Mouse (Mus musculus): Measurements from ENCODE around the gene Cxcr5. TPM values are rescaled to one million over a fixed set of nuclear protein-coding genes. Genes with fewer than 3 reads are reported as not detected.

Gene Cxcr5
- polyA plus RNA-seq, 2 experiments: 0.10 to 0.30 TPM

- Histone ChIP-seq H3K9ac (ENCODE audit: low read depth, low read length, severe bottlenecking) (no peak overlapping the region), H3K4me3 (replicated peaks; ENCODE audit: low read length) (no peak overlapping the region), H3K36me3 (ENCODE audit: control insufficient read depth, insufficient read depth, low read length) (no peaks in the 10 kb centered on the region), H3K4me1 (ENCODE audit: control insufficient read depth, insufficient read depth, low read length) (peaks cover 6% of the 10 kb centered on the region; the same call in 1 of the 2 replicates), H3K27ac (replicated peaks; ENCODE audit: low read depth, low read length) (no peak overlapping the region), H3K4me2 (replicated peaks; ENCODE audit: low read depth, low read length, severe bottlenecking) (no peak overlapping the region), H3K27me3 (ENCODE audit: control insufficient read depth, insufficient read depth, low read length) (no peaks in the 10 kb centered on the region), H3K9me3 (ENCODE audit: control insufficient read depth, low read length) (no peaks in the 10 kb centered on the region)
- 66% methylated on average over 4 of the region's 4 CpGs for WGBS
- DNase-seq (ENCODE audit: low spot score) (no peak), ATAC-seq (ENCODE audit: low FRiP score, low read depth) (no peak)
- no peak for TF ChIP-seq POLR2A (IDR thresholded peaks at IDR 0.05; ENCODE audit: borderline replicate concordance, extremely low read depth, insufficient read depth, insufficient read length)
Observed at GRCm38 (mm10) chr9:44517368-44517767, 44.3 kb downstream of the Cxcr5 start.

GRCm38 (mm10) chr9:44515891-44516290 is 45.8 kb downstream of the Cxcr5 start:
- ATAC-seq (ENCODE audit: low FRiP score, low read depth) (no peak), DNase-seq (ENCODE audit: low spot score) (no peak)
- H3K4me2 ChIP-seq (replicated peaks; ENCODE audit: low read depth, low read length, severe bottlenecking): no peak overlapping the region
- H3K36me3 ChIP-seq (ENCODE audit: control insufficient read depth, insufficient read depth, low read length): no peaks in the 10 kb centered on the region
- WGBS: 90% methylated on average over 5 of the region's 5 CpGs
- no peaks in the 10 kb centered on the region for H3K9me3 ChIP-seq (ENCODE audit: control insufficient read depth, low read length)
- no peak for TF ChIP-seq POLR2A (IDR thresholded peaks at IDR 0.05; ENCODE audit: borderline replicate concordance, extremely low read depth, insufficient read depth, insufficient read length)
- H3K4me3 ChIP-seq (replicated peaks; ENCODE audit: low read length): no peak overlapping the region
- H3K27ac ChIP-seq (replicated peaks; ENCODE audit: low read depth, low read length): no peak overlapping the region
- peaks cover 16% of the 10 kb centered on the region for H3K4me1 ChIP-seq (ENCODE audit: control insufficient read depth, insufficient read depth, low read length)
- no peaks in the 10 kb centered on the region for H3K27me3 ChIP-seq (ENCODE audit: control insufficient read depth, insufficient read depth, low read length)
- no peak overlapping the region for H3K9ac ChIP-seq (ENCODE audit: low read depth, low read length, severe bottlenecking)

GRCm38 (mm10) chr9:44515131-44515751 is 46.4 kb downstream of the Cxcr5 start:
- H3K27ac ChIP-seq (replicated peaks; ENCODE audit: low read depth, low read length): no peak overlapping the region
- ATAC-seq (ENCODE audit: low FRiP score, low read depth) (no peak), DNase-seq (ENCODE audit: low spot score) (no peak)
- H3K4me3 ChIP-seq (replicated peaks; ENCODE audit: low read length): no peak overlapping the region
- H3K4me1 ChIP-seq (ENCODE audit: control insufficient read depth, insufficient read depth, low read length): peaks cover 23% of the 10 kb centered on the region
- no peak for TF ChIP-seq POLR2A (IDR thresholded peaks at IDR 0.05; ENCODE audit: borderline replicate concordance, extremely low read depth, insufficient read depth, insufficient read length)
- WGBS: 64% methylated on average over 12 of the region's 12 CpGs
- H3K27me3 ChIP-seq (ENCODE audit: control insufficient read depth, insufficient read depth, low read length): no peaks in the 10 kb centered on the region
- H3K9me3 ChIP-seq (ENCODE audit: control insufficient read depth, low read length): no peaks in the 10 kb centered on the region
- H3K4me2 ChIP-seq (replicated peaks; ENCODE audit: low read depth, low read length, severe bottlenecking): no peak overlapping the region
- no peaks in the 10 kb centered on the region for H3K36me3 ChIP-seq (ENCODE audit: control insufficient read depth, insufficient read depth, low read length)
- H3K9ac ChIP-seq (ENCODE audit: low read depth, low read length, severe bottlenecking): no peak overlapping the region

GRCm38 (mm10) chr9:44514147-44514546 is 47.5 kb downstream of the Cxcr5 start:
- DNase-seq (ENCODE audit: low spot score) (no peak), ATAC-seq (ENCODE audit: low FRiP score, low read depth) (no peak)
- no peak for TF ChIP-seq POLR2A (IDR thresholded peaks at IDR 0.05; ENCODE audit: borderline replicate concordance, extremely low read depth, insufficient read depth, insufficient read length)
- WGBS: 88% methylated on average over 5 of the region's 5 CpGs
- Histone ChIP-seq H3K27me3 (ENCODE audit: control insufficient read depth, insufficient read depth, low read length) (no peaks in the 10 kb centered on the region), H3K4me2 (replicated peaks; ENCODE audit: low read depth, low read length, severe bottlenecking) (no peak overlapping the region), H3K4me1 (ENCODE audit: control insufficient read depth, insufficient read depth, low read length) (peaks cover 34% of the 10 kb centered on the region), H3K9ac (ENCODE audit: low read depth, low read length, severe bottlenecking) (no peak overlapping the region), H3K27ac (replicated peaks; ENCODE audit: low read depth, low read length) (no peak overlapping the region), H3K36me3 (ENCODE audit: control insufficient read depth, insufficient read depth, low read length) (peaks cover 4% of the 10 kb centered on the region; the same call in 1 of the 2 replicates), H3K9me3 (ENCODE audit: control insufficient read depth, low read length) (no peaks in the 10 kb centered on the region), H3K4me3 (replicated peaks; ENCODE audit: low read length) (no peak overlapping the region)

- TF ChIP-seq POLR2A (IDR thresholded peaks at IDR 0.05; ENCODE audit: borderline replicate concordance, extremely low read depth, insufficient read depth, insufficient read length): no peak
- Histone ChIP-seq H3K9me3 (ENCODE audit: control insufficient read depth, low read length) (no peaks in the 10 kb centered on the region), H3K4me3 (replicated peaks; ENCODE audit: low read length) (no peak overlapping the region), H3K36me3 (ENCODE audit: control insufficient read depth, insufficient read depth, low read length) (peaks cover 9% of the 10 kb centered on the region), H3K27ac (replicated peaks; ENCODE audit: low read depth, low read length) (no peak overlapping the region), H3K9ac (ENCODE audit: low read depth, low read length, severe bottlenecking) (no peak overlapping the region), H3K4me2 (replicated peaks; ENCODE audit: low read depth, low read length, severe bottlenecking) (no peak overlapping the region), H3K4me1 (ENCODE audit: control insufficient read depth, insufficient read depth, low read length) (peaks cover 39% of the 10 kb centered on the region), H3K27me3 (ENCODE audit: control insufficient read depth, insufficient read depth, low read length) (no peaks in the 10 kb centered on the region)
- DNase-seq (ENCODE audit: low spot score) (no peak), ATAC-seq (ENCODE audit: low FRiP score, low read depth) (no peak)
- 76% methylated on average over 19 of the region's 20 CpGs for WGBS
Observed at GRCm38 (mm10) chr9:44513610-44514009, 48.1 kb downstream of the Cxcr5 start.

All from limb, embryonic 14.5 days (tissue).